22 mouse cellular contexts compared by ENCODE assay signal in genomic region chr1:123656607-123657006, GRCm38 (mm10).
DNase-seq lines count a peak whose midpoint lies in the region; ATAC-seq and TF ChIP-seq lines count a peak whose summit lies in the region.
"Had no signal": no experiment of that assay in that cellular context is flagged by ENCODE, and none has a peak within 500 bp of the region (broad histone marks: within the 10 kb centered on the region; RNA-seq: fewer than 3 reads in every experiment).

No protein-coding gene starts in this region.

- 46% methylated on average over 3 of the region's 3 CpGs for WGBS in hindbrain, embryonic 16.5 days
- 75% methylated on average over 3 of the region's 3 CpGs for WGBS in hindbrain, embryonic 10.5 days
- 8% methylated on average over 3 of the region's 3 CpGs for WGBS in kidney, adult 2 months

- no peak overlapping the region for H3K4me3 ChIP-seq in hindbrain, embryonic 16.5 days (ENCODE audit: low read length)
- H3K4me3 ChIP-seq in hindbrain, embryonic 10.5 days, result no peak overlapping the region
- no peak overlapping the region for H3K4me3 ChIP-seq in kidney, adult 2 months (ENCODE audit: insufficient read depth, low read depth, low read length)
- H3K4me3 ChIP-seq: forebrain, embryonic 10.5 days; left cerebral cortex, adult 2 months; limb, embryonic 10.5 days; neural tube, embryonic 15.5 days had no signal

- H3K9me3 ChIP-seq in hindbrain, embryonic 16.5 days (ENCODE audit: control insufficient read depth, low read length), result no peaks in the 10 kb centered on the region
- H3K9me3 ChIP-seq in hindbrain, embryonic 10.5 days, result no peaks in the 10 kb centered on the region
- H3K9me3 ChIP-seq: forebrain, embryonic 10.5 days; limb, embryonic 10.5 days; neural tube, embryonic 15.5 days had no signal

- H3K4me2 ChIP-seq in hindbrain, embryonic 16.5 days (ENCODE audit: low read length), result no peak overlapping the region
- H3K4me2 ChIP-seq: neural tube, embryonic 15.5 days had no signal

- peak; percentile 5 for DNase-seq in cerebellum, adult 9-11 months
- no peak for DNase-seq in cerebellum, adult 11-12 months
- no peak for DNase-seq in hindbrain, embryonic 10.5 days (ENCODE audit: low spot score)
- peak; percentile 13 for DNase-seq in kidney, postnatal 10 days
- DNase-seq in kidney, adult 2 months, result no peak
- peak; percentile 5 for DNase-seq in retina, postnatal 1 day
- no peak for DNase-seq in retina, embryonic 14.5 days (ENCODE audit: low spot score)
- DNase-seq: adrenal gland, adult 8-10 months; cerebellum, adult 9-10 months; gastrocnemius, postnatal 25 days; heart, adult 18-20 months; liver; lung, postnatal 4 days; thymus, adult 18-20 months; thymus, postnatal 36 days had no signal

- no peak for TF ChIP-seq POLR2A in kidney, adult 2 months (IDR thresholded peaks at IDR 0.05; ENCODE audit: low read depth, low read length)

- H3K27ac ChIP-seq in hindbrain, embryonic 16.5 days (ENCODE audit: low read depth, low read length), result no peak overlapping the region
- no peak overlapping the region for H3K27ac ChIP-seq in hindbrain, embryonic 10.5 days
- H3K27ac ChIP-seq in kidney, adult 2 months (ENCODE audit: insufficient read depth, low read depth, low read length), result no peak overlapping the region
- H3K27ac ChIP-seq: forebrain, embryonic 10.5 days; left cerebral cortex, adult 2 months; limb, embryonic 10.5 days; neural tube, embryonic 15.5 days had no signal

- TF ChIP-seq CTCF in kidney, adult 2 months (conservative IDR thresholded peaks at IDR 0.05; ENCODE audit: insufficient read depth, insufficient read length, low read depth, low read length), result no peak

- H3K27me3 ChIP-seq in hindbrain, embryonic 16.5 days (replicated peaks; ENCODE audit: control insufficient read depth, insufficient read depth, low read length), result no peaks in the 10 kb centered on the region
- H3K27me3 ChIP-seq in hindbrain, embryonic 10.5 days (ENCODE audit: insufficient read depth, poor library complexity, severe bottlenecking), result no peaks in the 10 kb centered on the region
- H3K27me3 ChIP-seq in kidney, adult 2 months (replicated peaks; ENCODE audit: control insufficient read depth, insufficient read depth, low read length), result no peaks in the 10 kb centered on the region
- H3K27me3 ChIP-seq: neural tube, embryonic 15.5 days had no signal

- peak; percentile 60; the same call in 1 of the 2 replicates for ATAC-seq in hindbrain, embryonic 16.5 days
- ATAC-seq: activated CD4-positive, CD25-positive, alpha-beta regulatory T cell, adult 4 months; inflammation-experienced regulatory T-cells, adult 6 months had no signal

- H3K36me3 ChIP-seq in hindbrain, embryonic 16.5 days (ENCODE audit: control insufficient read depth, insufficient read depth, low read length), result no peaks in the 10 kb centered on the region
- H3K36me3 ChIP-seq in hindbrain, embryonic 10.5 days, result no peaks in the 10 kb centered on the region
- no peaks in the 10 kb centered on the region for H3K36me3 ChIP-seq in kidney, adult 2 months (ENCODE audit: control insufficient read depth, insufficient read depth, low read length)
- H3K36me3 ChIP-seq: forebrain, embryonic 10.5 days; limb, embryonic 10.5 days; neural tube, embryonic 15.5 days had no signal

- H3K9ac ChIP-seq in hindbrain, embryonic 16.5 days (ENCODE audit: low read depth, low read length), result no peak overlapping the region
- H3K9ac ChIP-seq: neural tube, embryonic 15.5 days had no signal

- no peaks in the 10 kb centered on the region for H3K4me1 ChIP-seq in hindbrain, embryonic 16.5 days (ENCODE audit: control insufficient read depth, insufficient read depth, low read depth, low read length)
- H3K4me1 ChIP-seq in hindbrain, embryonic 10.5 days (replicated peaks), result no peaks in the 10 kb centered on the region
- no peaks in the 10 kb centered on the region for H3K4me1 ChIP-seq in kidney, adult 2 months (ENCODE audit: control insufficient read depth, insufficient read depth, low read length)
- H3K4me1 ChIP-seq: forebrain, embryonic 10.5 days; limb, embryonic 10.5 days; neural tube, embryonic 15.5 days had no signal

Comparison
In these comparisons a context has a peak if more than half of its experiments do, and no peak if none do; other contexts are left out.
1. DNase-seq: peak in cerebellum, adult 9-11 months (single experiment), kidney, postnatal 10 days (single experiment) and retina, postnatal 1 day (single experiment); none in cerebellum, adult 11-12 months (single experiment), hindbrain, embryonic 10.5 days (single experiment), kidney, adult 2 months (single experiment) and retina, embryonic 14.5 days (single experiment).